Mouse (Mus musculus): Measurements from ENCODE around the gene Pbld1.

GRCm38 (mm10) chr10:63025491-63026011, 34.4 kb upstream of the Pbld1 start:
- TF ChIP-seq CTCF (IDR thresholded peaks at IDR 0.05; ENCODE audit: low read depth, low read length) (no peak), POLR2A (IDR thresholded peaks at IDR 0.05; ENCODE audit: extremely low read depth, insufficient read depth, low read length) (no peak)
